Mouse (Mus musculus) brain, adult 2 months (tissue): ENCODE results near the gene Snx17.
A peak's percentile ranks its signal among the peaks of the same experiment; 100 is the strongest.

Source experiments
- DNase-seq: peaks from one replicate; pipeline ENCODE4 v3.0.0; 2011; ENCODE audit warnings: low read depth, low spot score

Snx17 gene

DNA sequence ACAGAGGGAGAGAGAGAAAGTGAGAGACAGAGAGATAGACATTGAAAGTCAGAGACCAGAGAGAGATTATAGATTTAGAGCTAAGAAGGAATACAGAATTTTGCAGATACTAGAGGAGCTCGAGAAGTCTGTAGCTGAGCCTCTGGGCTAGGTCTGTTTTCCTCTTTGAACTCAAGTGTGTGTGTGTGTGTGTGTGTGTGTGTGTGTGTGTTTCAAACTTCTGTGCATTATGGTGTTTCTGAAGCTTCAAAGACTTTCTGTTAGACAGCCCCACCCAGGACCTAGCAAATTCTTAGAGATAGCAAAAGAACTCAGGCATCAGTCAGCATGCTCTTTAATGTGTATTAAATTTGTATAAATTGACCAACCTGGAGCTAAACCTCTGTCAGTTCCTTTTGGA lies 33.6 kb downstream of the Snx17 start:
- no peak for DNase-seq

DNA sequence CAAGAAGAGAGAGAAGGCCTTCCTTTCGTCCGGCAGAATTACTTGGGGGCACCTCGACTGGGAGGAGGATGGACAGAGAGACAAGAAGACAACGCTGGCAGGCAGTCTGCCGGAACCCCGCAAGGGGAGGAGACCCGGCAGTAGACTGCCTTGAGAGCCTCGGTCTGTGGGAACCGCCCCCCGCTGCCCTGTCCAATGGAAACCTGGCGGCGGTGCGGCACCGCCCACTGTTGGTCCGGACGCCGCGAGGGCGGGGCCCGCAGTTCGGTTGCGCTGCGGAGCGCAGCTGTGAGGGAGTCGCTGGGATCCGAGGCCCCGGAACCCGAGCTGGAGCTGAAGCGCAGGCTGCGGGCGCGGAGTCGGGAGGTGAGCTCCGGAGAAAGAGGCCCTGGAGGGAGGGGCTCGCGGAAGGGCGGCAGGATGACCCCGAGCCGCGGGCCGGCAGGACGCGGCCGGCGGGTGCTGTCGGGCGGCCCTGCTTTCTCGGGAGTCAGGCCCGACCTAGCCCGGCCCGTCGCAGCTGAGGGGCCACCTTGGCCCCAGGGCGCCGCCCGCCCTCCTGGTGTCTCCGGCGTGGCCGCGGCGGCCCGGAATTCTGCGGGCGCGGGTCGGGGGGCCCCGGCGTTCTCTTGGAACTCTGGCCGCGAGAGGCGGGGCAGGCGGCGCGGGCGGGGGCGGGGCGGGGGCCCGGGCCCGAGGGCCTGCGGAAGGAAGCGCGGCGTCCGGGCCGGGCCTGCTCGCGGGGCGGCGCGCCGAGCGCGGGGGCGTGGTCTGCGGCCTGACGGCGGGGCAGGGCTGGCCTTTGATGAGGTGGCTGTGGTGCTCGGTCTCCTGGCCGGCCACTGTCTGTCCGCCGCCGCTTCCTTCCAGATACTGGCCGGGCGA lies 47.9 kb downstream of the Snx17 start, which contains the start of the genes Nrbp1 and Gm9970:
Gene Nrbp1, plus strand, starts transcription at position 228 of the 885 bp plus-strand sequence.
Gene Gm9970, minus strand, starts transcription at position 596 of the 885 bp plus-strand sequence.
- DNase-seq: peak; percentile 98

DNA sequence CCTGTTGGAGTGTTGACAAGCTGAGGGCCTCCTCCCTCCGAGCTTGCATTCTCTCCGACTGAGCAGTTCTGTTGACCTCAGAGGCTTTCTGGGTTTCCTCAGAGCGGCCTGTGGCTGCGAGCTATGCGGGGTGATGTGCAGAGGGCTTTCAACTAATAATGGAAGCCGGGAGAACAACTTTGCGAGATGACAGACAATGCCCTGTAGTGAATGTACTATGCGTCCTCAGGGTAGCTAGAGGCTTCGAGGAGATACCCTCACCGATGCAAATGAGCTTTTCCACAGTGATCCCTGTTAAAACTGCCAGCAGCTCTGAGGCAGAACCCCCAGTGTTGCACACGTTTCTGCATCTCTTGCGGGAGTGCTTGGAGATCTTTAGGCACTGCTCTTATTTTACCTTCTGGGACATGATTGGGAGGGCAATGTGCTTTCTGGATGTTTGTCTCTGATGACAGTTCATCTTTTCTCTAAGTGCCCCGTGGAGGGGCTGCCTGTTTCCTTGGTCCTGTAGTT lies 48.6 kb downstream of the Snx17 start:
- DNase-seq: no peak

DNA sequence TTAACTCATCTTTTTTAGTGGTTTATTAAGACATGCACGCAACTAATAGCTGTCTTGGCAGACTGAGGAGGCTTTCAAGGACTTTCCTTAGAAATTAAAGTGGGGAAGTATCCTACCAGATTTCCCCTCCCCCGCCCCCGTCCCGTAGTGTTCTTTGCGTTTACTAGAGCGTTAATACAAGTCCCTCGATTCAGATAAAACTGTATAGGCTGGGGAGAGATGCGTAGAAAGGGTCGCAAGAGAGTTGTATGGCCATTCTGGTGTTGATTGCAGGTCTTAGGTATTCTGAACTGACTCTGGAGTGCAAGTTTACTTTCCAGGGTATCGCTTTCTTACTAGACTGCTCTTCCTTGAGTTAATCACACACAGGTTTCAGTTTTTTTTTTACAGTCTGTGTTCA lies 49.2 kb downstream of the Snx17 start:
- no peak for DNase-seq
